Mouse (Mus musculus) heart, embryonic 11.5 days (tissue): ENCODE data around the gene Os9. TPM values are rescaled to one million over a fixed set of nuclear protein-coding genes. Genes with fewer than 3 reads are reported as not detected.
A peak's percentile ranks its signal among the peaks of the same experiment; 100 is the strongest.

ENCODE experiments used
- ATAC-seq: fragments of 200-750 bp; cut with Nextera tagmentation; replicated peaks from 2 replicates; pipeline ENCODE4 v1.8.0; 2017; ENCODE audit warnings: moderate library complexity; ENCODE audit not compliant: insufficient number of reproducible peaks, low FRiP score, low TSS enrichment
- H3K27ac ChIP-seq: fragments of 300-500 bp; sonication (generic); 2 replicates; pipeline ENCODE4 v1.5.1; 2014; ENCODE audit warnings: mild to moderate bottlenecking, low read depth, low read length
- H3K27me3 ChIP-seq: fragments of 300-500 bp; sonication (generic); 2 replicates; pipeline ENCODE4 v1.6.1; 2014; ENCODE audit warnings: mild to moderate bottlenecking, low read length, mixed read lengths; ENCODE audit not compliant: control insufficient read depth, insufficient read depth
- H3K36me3 ChIP-seq: fragments of 300-500 bp; sonication (generic); 2 replicates; pipeline ENCODE4 v1.6.1; 2014; ENCODE audit warnings: mild to moderate bottlenecking, low read length, moderate library complexity, mixed read lengths; ENCODE audit not compliant: control insufficient read depth, insufficient read depth
- H3K4me1 ChIP-seq: fragments of 300-500 bp; sonication (generic); 2 replicates; pipeline ENCODE4 v1.6.1; 2014; ENCODE audit warnings: low read length; ENCODE audit not compliant: control insufficient read depth, insufficient read depth
- H3K4me2 ChIP-seq: fragments of 300-500 bp; sonication (generic); 2 replicates; pipeline ENCODE4 v1.6.1; 2014; ENCODE audit warnings: mild to moderate bottlenecking, moderate library complexity
- H3K4me3 ChIP-seq: fragments of 300-500 bp; sonication (generic); 2 replicates; pipeline ENCODE4 v1.5.1; 2014; ENCODE audit warnings: low read depth, low read length
- H3K9ac ChIP-seq: fragments of 300-500 bp; sonication (generic); 2 replicates; pipeline ENCODE4 v1.6.1; 2014; ENCODE audit warnings: mild to moderate bottlenecking, low read depth, low read length, moderate library complexity
- H3K9me3 ChIP-seq: fragments of 300-500 bp; sonication (generic); replicated peaks from 2 replicates; pipeline ENCODE4 v1.6.1; 2016; ENCODE audit warnings: low read length; ENCODE audit not compliant: control insufficient read depth
- WGBS: fragments of 180-500 bp; shearing (Covaris S2); extraction: QIAGEN DNeasy Blood & Tissue Kit; methylation state at CpG from one replicate; pipeline ENCODE4 v1.1.7; 2014; ENCODE audit not compliant: insufficient replicate concordance; 5-methylcytosine and 5-hydroxymethylcytosine counted together
- polyA plus RNA-seq: library from polyadenylated mRNA; unstranded; fragments of >200 nt; fragmentation: Nextera tagmentation; extraction: Ambion mirVana; gene quantifications from 2 replicates; pipeline ENCODE4 v1.2.1, GENCODE M21; 2014

Gene Os9
- 21.3 and 30.3 TPM in 2 replicates for polyA plus RNA-seq

DNA sequence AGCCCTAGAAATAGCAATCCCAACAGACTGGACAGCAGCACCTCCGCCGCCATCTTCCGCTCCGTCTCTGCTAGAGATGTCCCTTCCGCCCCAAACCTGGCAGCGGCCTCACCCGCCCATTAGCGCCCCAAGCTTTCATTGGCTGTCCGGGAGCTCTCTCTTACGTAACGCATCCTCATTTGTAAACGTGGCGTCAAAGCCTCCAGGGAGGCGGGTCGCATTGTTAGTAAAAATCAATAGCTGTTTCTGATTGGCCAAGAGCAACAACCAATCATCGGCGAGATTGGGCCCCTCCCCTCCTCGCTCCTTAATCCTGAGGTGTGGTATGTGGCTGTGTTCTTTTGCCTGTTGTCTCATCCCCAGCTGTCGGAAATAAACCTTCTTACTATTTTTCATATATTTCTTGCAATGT, at the start of gene Os9:
Gene Os9, minus strand, starts transcription at position 66 of the 412 bp plus-strand sequence.
- under 1% methylated on average over 19 of the region's 19 CpGs for WGBS
- Histone ChIP-seq H3K27ac (no peak within 1 kb of the TSS), H3K9me3 (no peaks in the 10 kb centered on the region), H3K27me3 (no peaks in the 10 kb centered on the region), H3K4me1 (peaks cover 10% of the 10 kb centered on the region), H3K4me2 (peak within 1 kb of the TSS; percentile 98), H3K9ac (peak within 1 kb of the TSS; percentile 79), H3K36me3 (peaks cover 14% of the 10 kb centered on the region), H3K4me3 (peak within 1 kb of the TSS; percentile 82)
- ATAC-seq = peak; percentile 96

DNA sequence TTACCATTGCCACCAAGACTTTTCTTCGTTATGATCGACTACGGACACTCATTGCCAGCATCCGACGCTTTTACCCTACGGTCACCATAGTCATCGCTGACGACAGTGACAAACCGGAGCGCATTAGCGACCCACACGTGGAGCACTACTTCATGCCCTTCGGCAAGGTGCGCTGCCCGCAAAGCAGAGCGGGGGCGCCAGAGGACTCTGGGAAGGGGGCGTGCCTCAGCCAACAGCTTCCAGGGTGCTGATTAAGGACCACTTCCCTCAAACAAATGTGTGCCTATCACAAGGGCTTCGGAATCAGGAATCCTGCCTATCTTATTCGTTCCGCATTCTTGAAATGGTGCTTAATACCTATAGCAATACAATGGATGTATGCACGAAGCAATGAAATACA, 49.1 kb upstream of the Os9 start:
- Histone ChIP-seq H3K36me3 (no peaks in the 10 kb centered on the region), H3K4me1 (peaks cover 24% of the 10 kb centered on the region), H3K27ac (no peak overlapping the region), H3K9me3 (no peaks in the 10 kb centered on the region), H3K4me3 (peak overlapping the region; percentile 39), H3K4me2 (peak overlapping the region; percentile 71), H3K27me3 (peaks cover 75% of the 10 kb centered on the region), H3K9ac (no peak overlapping the region)
- WGBS = 2% methylated on average over 22 of the region's 22 CpGs
- no peak for ATAC-seq

DNA sequence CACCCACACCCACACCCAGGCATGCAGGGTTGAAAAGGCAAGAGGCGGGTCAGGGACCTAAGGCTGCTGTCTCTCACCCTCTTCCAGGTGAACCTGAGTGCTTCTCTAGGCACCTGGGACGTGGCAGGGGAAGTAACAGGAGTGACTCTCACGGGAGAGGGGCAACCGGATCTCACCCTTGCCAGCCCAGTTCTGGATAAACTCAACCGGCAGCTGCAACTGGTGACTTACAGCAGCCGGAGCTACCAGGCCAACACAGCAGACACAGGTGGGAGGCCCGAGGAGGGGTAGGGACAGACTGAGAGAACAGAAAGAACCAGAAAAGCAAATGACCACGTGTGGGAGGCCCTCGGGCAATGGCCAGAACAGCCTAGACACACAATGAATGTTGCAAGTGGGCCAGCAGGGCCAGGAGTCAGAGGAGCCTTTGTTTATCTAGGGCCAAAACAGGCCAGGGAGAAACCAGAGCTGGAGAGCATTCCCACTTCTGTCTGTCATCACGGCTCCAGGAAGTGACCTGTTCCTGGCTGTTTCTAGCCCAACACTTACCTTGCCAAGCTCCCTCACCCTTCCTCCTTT, 46.8 kb upstream of the Os9 start:
- 14% methylated on average over 10 of the region's 10 CpGs for WGBS
- Histone ChIP-seq H3K4me2 (no peak overlapping the region), H3K4me3 (no peak overlapping the region), H3K27ac (no peak overlapping the region), H3K36me3 (no peaks in the 10 kb centered on the region), H3K9ac (no peak overlapping the region), H3K27me3 (peaks cover 87% of the 10 kb centered on the region), H3K4me1 (peaks cover 27% of the 10 kb centered on the region), H3K9me3 (no peaks in the 10 kb centered on the region)
- no peak for ATAC-seq

- ATAC-seq = no peak
- 13% methylated on average over 15 of the region's 15 CpGs for WGBS
- peak overlapping the region; percentile 58 for H3K4me3 ChIP-seq
- no peaks in the 10 kb centered on the region for H3K9me3 ChIP-seq
- no peaks in the 10 kb centered on the region for H3K36me3 ChIP-seq
- no peak overlapping the region for H3K9ac ChIP-seq
- H3K27me3 ChIP-seq = peaks cover 83% of the 10 kb centered on the region
- no peak overlapping the region; the same call in 1 of the 2 replicates for H3K4me2 ChIP-seq
- H3K27ac ChIP-seq = no peak overlapping the region
- peaks cover 27% of the 10 kb centered on the region for H3K4me1 ChIP-seq
These were observed 46.1 kb upstream of the Os9 start for GRCm38 (mm10) chr10:127166771-127167613.

DNA sequence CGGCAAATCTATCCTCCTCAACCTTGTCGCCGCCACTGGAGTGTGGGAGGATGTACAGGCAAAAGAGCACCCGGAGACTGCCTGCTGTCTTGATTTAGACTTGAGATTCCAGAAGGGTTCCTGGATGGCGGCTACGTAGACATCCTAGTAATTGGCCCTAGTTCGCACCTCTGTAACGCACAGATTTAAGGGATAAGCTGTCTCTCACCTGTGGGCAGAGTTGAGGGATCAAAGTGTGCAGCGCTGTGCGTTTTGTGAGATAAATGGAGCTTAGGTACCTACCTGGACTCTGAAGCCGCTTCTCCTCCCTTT, 45.4 kb upstream of the Os9 start:
- Histone ChIP-seq H3K4me1 (peaks cover 27% of the 10 kb centered on the region), H3K4me2 (peak overlapping the region; percentile 84), H3K4me3 (peak overlapping the region; percentile 58), H3K9me3 (no peaks in the 10 kb centered on the region), H3K36me3 (no peaks in the 10 kb centered on the region), H3K9ac (no peak overlapping the region), H3K27me3 (peaks cover 77% of the 10 kb centered on the region), H3K27ac (no peak overlapping the region)
- no peak for ATAC-seq
- under 1% methylated on average over 11 of the region's 11 CpGs for WGBS

DNA sequence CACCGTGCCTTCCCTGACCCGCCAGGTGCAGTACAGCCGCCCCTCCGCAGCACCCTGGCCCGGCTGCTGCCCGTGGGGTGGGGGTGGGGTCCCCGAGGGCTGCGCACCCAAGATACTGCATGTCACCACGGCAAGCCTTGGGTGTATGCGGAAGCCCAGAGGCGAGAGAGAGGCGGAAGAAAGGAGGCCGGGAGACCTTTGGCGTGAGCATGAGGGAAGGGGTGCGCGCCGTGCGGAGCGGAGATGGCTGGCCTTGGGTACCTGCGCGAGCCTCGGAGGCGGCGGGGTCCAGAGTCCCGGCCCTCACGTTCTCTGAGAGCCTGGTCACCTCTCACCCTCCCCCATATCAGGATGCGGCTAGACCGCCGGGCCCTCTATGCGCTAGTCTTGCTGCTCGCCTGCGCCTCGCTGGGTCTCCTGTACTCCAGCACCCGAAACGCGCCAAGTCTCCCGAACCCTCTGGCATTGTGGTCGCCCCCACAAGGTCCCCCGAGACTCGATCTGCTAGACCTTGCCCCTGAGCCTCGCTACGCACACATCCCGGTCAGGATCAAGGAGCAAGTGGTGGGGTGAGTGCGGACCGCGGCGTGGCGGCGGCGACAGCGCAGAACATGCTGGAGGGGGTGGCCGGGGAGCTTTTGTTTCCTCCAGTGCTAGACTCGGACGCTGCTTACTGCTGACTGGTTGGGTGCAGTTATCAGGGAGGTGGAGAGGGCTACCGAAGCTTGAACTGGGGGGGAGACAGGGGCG, 44.9 kb upstream of the Os9 start:
- peaks cover 72% of the 10 kb centered on the region for H3K27me3 ChIP-seq
- peak overlapping the region; percentile 84 for H3K4me2 ChIP-seq
- H3K36me3 ChIP-seq = no peaks in the 10 kb centered on the region

DNA sequence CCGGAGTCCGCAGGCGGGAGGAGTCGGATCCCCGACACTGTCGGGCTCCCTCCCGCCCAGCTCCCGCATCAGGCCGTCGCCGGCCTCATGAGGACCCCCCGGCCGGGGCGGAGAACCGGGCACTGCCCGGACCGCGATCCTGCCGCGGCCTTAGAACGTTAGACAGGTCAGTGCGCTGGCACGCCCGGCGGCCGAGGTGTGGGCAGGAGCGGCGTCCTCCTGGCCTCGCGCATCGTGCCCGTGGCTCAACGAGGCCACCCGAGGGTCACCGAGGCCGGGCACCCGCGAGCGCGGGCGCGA, 44.4 kb upstream of the Os9 start:
- H3K4me3 ChIP-seq = peak overlapping the region; percentile 58
- peak; percentile 40 for ATAC-seq
- peaks cover 67% of the 10 kb centered on the region for H3K27me3 ChIP-seq
- H3K27ac ChIP-seq = no peak overlapping the region
- no peaks in the 10 kb centered on the region for H3K9me3 ChIP-seq
- peak overlapping the region; percentile 61; the same call in 1 of the 2 replicates for H3K9ac ChIP-seq
- H3K4me1 ChIP-seq = peaks cover 21% of the 10 kb centered on the region
- no peaks in the 10 kb centered on the region for H3K36me3 ChIP-seq
- H3K4me2 ChIP-seq = peak overlapping the region; percentile 84
- WGBS = 1% methylated on average over 38 of the region's 42 CpGs

More for the DNA sequence above, 44.9 kb upstream of the Os9 start:
- Histone ChIP-seq H3K9me3 (no peaks in the 10 kb centered on the region), H3K9ac (peak overlapping the region; percentile 61; the same call in 1 of the 2 replicates), H3K27ac (no peak overlapping the region), H3K4me3 (peak overlapping the region; percentile 58), H3K4me1 (peaks cover 26% of the 10 kb centered on the region)
- under 1% methylated on average over 55 of the region's 56 CpGs for WGBS
- peak; percentile 44; the same call in 1 of the 2 replicates for ATAC-seq

GRCm38 (mm10) chr10:127164631-127165353, 43.9 kb upstream of the Os9 start, which contains the start of gene B4galnt1:
Gene B4galnt1 (plus strand): TSS chr10:127165225.
- WGBS = 3% methylated on average over 50 of the region's 52 CpGs
- H3K27me3 ChIP-seq = peaks cover 62% of the 10 kb centered on the region
- H3K36me3 ChIP-seq = no peaks in the 10 kb centered on the region
- peak within 1 kb of the TSS; percentile 61; the same call in 1 of the 2 replicates for H3K9ac ChIP-seq
- no peaks in the 10 kb centered on the region for H3K9me3 ChIP-seq
- ATAC-seq = peak; percentile 37
- H3K27ac ChIP-seq = no peak within 1 kb of the TSS
- peak within 1 kb of the TSS; percentile 84 for H3K4me2 ChIP-seq
- H3K4me3 ChIP-seq = peak within 1 kb of the TSS; percentile 58
- peaks cover 19% of the 10 kb centered on the region for H3K4me1 ChIP-seq
